Mouse (Mus musculus) MEL (cell line): ENCODE results near the gene Tcf12.

Experiments used
- CTCF ChIP-seq, 3 experiments: IDR thresholded peaks in 2 of 3; conservative IDR thresholded peaks in 1 of 3; 2 replicates each; pipeline ENCODE4 v1.5.1; 2011 to 2012; ENCODE audit warnings: low read length in 3 of 3, low read depth in 2 of 3, mild to moderate bottlenecking in 2 of 3, improper control_type of control experiment in 1 of 3, inconsistent platforms in 1 of 3, mixed read lengths in 1 of 3, moderate library complexity in 1 of 3; ENCODE audit not compliant: control insufficient read depth in 1 of 3, insufficient read depth in 1 of 3, poor library complexity in 1 of 3, severe bottlenecking in 1 of 3
- ELF1 ChIP-seq: IDR thresholded peaks from 2 replicates; pipeline ENCODE4 v1.6.1; 2014; ENCODE audit warnings: low read depth, mild to moderate bottlenecking, inconsistent platforms, low read length, improper control_type of control experiment, moderate library complexity
- EP300 ChIP-seq, 2 experiments: IDR thresholded peaks; 2 replicates each; pipeline ENCODE4 v1.6.1; 2011; ENCODE audit warnings: improper control_type of control experiment in 2 of 2, low read length in 2 of 2, low read depth in 1 of 2, mild to moderate bottlenecking in 1 of 2
- GABPA ChIP-seq: IDR thresholded peaks from 2 replicates; pipeline ENCODE4 v1.6.1; 2012; ENCODE audit warnings: low read depth, mild to moderate bottlenecking, inconsistent platforms, low read length, improper control_type of control experiment, moderate library complexity
- MXI1 ChIP-seq: IDR thresholded peaks from 2 replicates; pipeline ENCODE4 v1.6.1; 2011; ENCODE audit warnings: mild to moderate bottlenecking, low read depth, low read length, improper control_type of control experiment
- TBP ChIP-seq: IDR thresholded peaks from 2 replicates; pipeline ENCODE4 v1.8.0; 2011; ENCODE audit warnings: low read depth, low read length, improper control_type of control experiment

- TF ChIP-seq CTCF (IDR thresholded peaks at IDR 0.05 in 2 of 3, conservative IDR thresholded peaks at IDR 0.05 in 1 of 3; ENCODE audit: control insufficient read depth in 1 of 3, insufficient read depth in 1 of 3, low read depth in 2 of 3, low read length in 3 of 3, poor library complexity in 1 of 3, severe bottlenecking in 1 of 3) (no peak), MXI1 (no peak), EP300 (IDR thresholded peaks at IDR 0.05; ENCODE audit: low read depth in 1 of 2, low read length in 2 of 2) (no peak), GABPA (no peak), TBP (no peak), ELF1 (no peak)
Observed at GRCm38 (mm10) chr9:72111004-72111621, 558 bp downstream of the Tcf12 start.
